Mouse (Mus musculus) T-helper 17 cell (primary cell): ENCODE data around the gene Gmpr.

ENCODE experiments used
- in situ Hi-C, 2 experiments: fragments of 300-600 bp; cut with MboI, MseI; formaldehyde crosslinking; loops; 1 replicate in 1 of 2; 2 replicates in 1 of 2; pipeline ENCODE4 v1.15.1; 2025; ENCODE audit warnings: high pct_unique_total_duplicates in 2 of 2

Gene Gmpr

GRCm38 (mm10) chr13:45499906-45500305 is 7.3 kb upstream of the Gmpr start:
- in situ Hi-C loops: no loop called here

GRCm38 (mm10) chr13:45502791-45503190 is 4.5 kb upstream of the Gmpr start:
- in situ Hi-C loops: no loop called here

- in situ Hi-C loops: no loop called here
Observed at GRCm38 (mm10) chr13:45505546-45505945, 1.7 kb upstream of the Gmpr start.

GRCm38 (mm10) chr13:45508495-45508894 is 1.3 kb downstream of the Gmpr start:
- in situ Hi-C loops: no loop called here

GRCm38 (mm10) chr13:45509366-45509765 is 2.1 kb downstream of the Gmpr start:
- in situ Hi-C loops: no loop called here

- in situ Hi-C loops: no loop called here
Observed at GRCm38 (mm10) chr13:45511706-45512435, 4.6 kb downstream of the Gmpr start.

DNA sequence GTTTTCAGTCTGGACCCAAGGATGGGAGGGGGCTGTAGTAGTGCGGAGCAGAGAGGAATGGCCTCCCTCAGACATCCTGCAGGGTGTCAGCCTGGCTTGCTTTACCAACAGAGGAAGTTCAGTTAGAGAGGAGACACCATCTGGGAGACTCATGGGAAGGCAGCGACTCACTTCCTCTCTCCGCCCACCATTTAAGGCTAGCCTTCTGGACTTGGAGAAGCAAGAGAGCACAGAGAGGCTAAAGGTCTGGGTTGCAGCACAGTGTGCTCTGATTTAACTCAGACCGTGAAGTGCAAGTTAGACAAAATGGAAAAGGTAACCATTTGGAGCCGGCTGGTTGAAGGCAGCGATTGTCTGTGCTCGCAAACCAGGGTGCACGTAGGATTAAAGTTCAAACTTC is 5.3 kb downstream of the Gmpr start:
- in situ Hi-C loops: no loop called here

DNA sequence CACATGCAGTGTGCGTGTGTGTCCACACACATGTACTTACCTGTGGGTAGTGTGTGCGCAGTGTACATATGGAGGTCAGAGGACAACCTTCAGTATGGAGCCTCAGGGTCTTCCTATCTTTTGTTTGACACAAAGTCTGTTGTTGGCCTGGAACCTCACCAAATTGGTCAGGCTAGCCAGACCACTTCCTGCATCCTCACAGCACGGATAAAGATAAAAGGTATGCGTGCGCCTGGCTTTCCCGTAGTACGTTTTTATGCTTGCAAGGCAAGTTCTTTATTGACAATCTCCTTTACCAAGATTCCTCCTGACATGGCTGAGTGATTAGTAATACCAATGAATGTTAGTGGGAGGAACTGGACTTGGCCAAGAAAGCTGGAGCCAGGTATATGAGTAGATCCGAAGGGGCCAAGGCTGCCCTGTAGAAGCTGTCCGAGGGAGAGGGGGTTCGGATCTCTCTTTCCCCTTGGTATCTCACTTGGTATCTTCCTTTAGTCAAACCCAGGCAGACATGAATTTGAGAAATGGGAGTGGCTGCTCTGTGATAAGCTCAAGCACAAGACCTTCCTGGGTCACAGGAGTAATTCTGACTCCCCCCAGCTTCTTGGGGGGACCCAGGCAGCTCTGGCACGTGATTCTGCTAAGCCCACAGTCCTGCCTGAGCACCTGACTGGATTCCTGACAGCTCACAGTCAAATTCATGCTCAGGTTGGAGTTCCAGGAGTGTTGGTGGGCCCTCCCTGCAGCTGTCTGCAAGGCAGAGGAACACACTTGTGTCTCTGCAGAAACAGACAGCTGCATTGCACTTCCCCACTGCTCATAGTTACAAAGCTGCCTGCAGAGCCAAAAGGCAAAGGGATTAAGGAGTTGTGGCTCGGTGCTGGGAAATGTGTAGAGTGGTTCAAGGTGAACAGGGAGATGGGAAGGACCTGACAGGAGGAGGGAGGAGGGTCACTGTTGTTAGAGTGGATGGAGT is 6.1 kb downstream of the Gmpr start:
- in situ Hi-C loops: no loop called here

GRCm38 (mm10) chr13:45514115-45514514 is 6.9 kb downstream of the Gmpr start:
- in situ Hi-C loops: no loop called here

DNA sequence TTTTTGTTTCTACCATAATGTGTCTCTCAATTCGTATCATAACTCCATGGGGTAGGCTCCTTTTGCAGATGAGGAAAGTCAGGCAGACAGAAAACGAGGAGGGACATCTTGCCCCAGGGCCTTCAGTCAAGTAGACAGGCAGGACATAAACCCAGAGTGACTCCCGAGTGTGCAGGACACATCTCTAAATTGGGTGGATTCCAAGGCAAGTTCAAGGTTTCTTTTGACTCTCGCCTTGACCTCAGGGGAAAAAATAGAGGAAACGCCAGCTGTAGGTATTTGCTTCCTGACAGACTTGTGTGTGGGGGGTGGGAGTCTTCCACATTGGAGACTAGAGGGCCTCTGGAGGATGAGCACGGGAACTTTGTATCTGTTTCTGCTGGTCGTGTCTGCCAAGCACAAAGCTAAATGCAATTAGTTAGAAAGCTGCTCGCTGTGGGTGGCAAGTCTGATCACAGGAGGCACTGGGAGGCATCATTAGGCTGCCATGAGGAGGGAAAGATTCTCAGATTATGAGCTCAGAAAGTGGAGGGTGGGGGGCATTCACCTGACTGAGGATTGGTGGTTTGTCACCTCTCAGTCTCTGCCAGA is 7.7 kb downstream of the Gmpr start:
- in situ Hi-C loops: no loop called here

DNA sequence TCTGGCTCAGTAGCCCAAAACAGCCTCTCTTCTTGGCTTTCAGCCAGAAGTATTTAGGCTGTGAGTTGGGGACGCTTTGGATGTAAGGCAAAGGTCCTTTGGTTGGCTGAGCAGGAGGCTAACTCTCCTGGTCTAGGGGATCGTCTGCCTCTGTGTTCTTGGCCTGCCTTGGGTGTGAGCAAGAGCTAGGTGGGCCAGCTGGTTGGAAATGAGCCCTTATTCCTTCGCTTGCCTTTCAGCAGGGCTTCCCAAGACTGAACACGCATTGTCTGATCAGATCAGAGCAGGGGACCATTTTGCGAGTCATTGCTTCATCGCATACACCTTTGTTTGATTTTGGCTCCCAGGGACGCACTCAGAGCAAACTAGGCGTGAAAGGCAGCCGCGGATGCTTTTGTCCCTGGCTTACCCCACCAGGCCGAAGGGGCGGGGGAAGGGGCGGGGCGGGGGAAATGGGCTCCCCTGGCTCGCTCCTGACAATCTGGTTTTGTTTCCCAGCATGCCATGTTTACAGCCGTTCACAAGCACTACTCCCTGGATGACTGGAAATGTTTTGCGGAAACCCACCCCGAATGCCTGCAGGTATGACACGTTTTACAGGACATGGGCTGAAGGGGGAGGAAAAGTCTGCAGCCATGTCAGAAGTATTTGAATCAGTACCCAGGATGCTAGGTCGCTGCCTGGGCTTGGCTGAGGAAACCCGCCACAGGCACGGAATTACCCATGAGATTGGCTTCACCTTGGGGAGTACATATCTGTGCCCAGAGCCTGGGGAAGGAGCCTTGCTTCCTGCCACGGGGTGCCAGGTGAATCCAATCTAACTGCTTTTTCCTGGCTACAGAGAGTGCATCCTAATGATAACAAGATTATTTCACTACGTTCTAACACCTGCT is 9.5 kb downstream of the Gmpr start:
- in situ Hi-C loops: no loop called here

DNA sequence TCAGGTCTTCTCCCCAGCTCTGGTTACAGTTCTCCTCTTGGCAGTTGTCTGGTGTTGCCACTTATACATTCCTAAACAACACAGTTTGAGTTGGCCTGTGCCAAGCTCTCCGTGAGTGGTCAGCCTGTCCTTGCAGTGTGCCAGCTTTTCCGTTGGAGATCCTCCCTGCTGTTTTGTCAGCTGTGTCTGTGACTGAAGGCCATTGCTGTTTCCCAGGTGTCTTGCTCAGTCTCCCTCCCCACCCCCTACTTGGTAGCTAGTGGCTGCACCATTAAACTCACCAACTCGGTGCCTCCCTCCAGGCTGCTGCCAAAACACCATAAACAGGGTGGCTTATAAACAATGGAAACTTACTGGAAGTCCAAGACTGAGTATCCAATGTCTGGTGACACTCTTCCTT is 17.1 kb downstream of the Gmpr start:
- in situ Hi-C loops: no loop called here

GRCm38 (mm10) chr13:45524791-45525435 is 17.7 kb downstream of the Gmpr start:
- in situ Hi-C loops: no loop called here

DNA sequence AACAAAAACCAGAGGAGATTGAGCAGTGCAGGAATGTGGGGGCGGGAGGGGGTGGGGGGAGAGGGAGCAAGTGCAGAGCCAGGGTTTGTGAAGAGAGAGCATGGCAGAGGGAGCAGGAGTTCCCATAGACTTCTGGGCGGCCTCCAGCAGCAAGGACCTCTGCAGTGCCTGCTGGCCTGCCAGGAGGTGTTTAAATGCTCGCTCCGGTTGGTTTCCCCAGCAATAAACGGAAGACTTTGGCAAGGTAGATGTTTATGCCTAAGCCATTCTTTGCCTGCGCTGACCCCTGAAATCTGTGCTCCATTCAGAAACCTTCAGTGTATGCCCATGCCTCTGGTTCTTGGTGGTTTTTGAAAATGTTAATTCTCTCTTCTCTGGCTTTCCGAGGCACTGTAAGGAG is 19.0 kb downstream of the Gmpr start:
- in situ Hi-C loops: no loop called here

- in situ Hi-C loops: no loop called here
Observed at GRCm38 (mm10) chr13:45527232-45527964, 20.2 kb downstream of the Gmpr start.

GRCm38 (mm10) chr13:45528787-45529186 is 21.5 kb downstream of the Gmpr start:
- in situ Hi-C loops: no loop called here

DNA sequence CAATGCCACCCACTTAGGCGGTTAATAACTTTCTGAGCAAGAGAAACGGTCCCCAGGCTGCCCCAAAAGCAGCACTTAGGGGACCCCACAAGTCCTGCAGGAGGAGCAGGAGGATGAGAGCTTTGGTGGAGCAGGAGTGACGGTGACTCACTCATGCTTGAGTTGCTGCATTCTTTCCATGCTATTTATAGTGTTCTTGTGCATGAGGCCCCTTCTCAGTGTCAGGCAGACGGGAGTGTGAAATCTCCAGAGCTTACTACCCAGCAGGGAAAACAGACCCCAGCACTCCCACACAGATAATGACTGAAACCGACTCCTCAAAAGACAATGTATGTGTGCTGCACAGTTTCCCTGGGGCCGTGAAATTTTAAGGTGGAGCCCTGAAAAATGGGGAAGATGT is 23.5 kb downstream of the Gmpr start:
- in situ Hi-C loops: no loop called here

DNA sequence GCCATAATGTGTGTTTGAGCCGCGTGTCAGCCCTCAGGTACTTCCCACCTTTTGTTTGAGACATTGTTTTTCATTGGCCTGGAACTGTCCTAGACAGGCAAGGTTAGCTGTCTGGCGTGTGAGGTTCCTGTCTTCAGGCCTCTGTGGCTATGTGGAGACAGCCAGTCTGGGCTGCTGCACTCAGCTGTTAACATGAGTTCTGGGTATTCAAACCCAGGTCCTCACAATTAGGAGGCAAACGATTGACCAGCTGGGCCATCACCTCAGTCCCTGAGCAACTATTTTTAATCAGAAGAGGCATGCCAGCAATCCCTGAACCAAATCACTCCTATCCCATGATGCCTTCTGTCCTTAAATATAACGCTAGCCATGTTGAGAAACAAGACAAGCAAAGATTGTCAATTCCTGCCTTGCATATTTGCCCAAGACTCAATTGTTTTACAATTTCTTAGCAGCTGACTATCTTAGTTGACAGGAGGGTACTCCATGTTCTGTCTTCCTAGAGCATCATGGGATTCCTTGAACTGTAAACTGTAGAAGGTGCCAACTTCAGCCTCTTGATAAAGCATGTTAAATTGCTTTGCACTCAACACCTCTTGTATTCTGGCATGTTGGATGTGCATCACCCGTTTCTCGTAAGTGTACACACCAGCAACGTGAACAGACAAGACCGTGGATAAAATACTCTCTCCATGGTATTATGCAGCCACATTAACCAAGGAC is 28.6 kb downstream of the Gmpr start:
- in situ Hi-C loops: no loop called here

DNA sequence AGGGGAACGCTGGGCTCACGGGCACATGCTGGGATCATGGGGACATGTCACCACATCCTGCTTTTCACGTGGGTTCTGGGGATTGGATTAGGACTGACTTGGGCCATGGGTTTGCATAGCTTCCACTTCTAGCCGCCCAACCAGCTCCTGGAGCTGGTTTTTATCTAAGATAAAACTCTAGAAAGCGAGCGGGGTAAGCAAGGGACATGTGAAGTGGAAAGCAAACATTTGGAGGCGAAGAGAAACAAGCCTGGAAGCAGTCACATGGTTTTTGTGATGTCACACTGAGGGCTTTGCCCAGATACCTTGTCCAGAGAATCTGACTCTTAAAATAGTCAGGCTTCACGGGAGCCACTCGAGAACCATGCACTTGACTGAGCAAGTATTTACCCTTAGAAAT is 29.9 kb downstream of the Gmpr start:
- in situ Hi-C loops: no loop called here
